Mouse (Mus musculus): ENCODE data around the gene Nap1l4. TPM values are rescaled to one million over a fixed set of nuclear protein-coding genes. Genes with fewer than 3 reads are reported as not detected.

Nap1l4 gene
- polyA plus RNA-seq, 1 experiment from 2014 or later = 218 TPM

GRCm38 (mm10) chr7:143514416-143514768 is 34.5 kb downstream of the Nap1l4 start:
- WGBS = 96% methylated on average over 4 of the region's 4 CpGs
- Histone ChIP-seq H3K36me3 (peaks cover 68% of the 10 kb centered on the region), H3K4me1 (replicated peaks) (peaks cover 2% of the 10 kb centered on the region; the same call in 1 of the 2 replicates), H3K27ac (no peak overlapping the region), H3K9ac (no peak overlapping the region), H3K4me3 (no peak overlapping the region), H3K27me3 (no peaks in the 10 kb centered on the region), H3K4me2 (no peak overlapping the region), H3K9me3 (replicated peaks) (no peaks in the 10 kb centered on the region)
- no peak for ATAC-seq (replicated peaks; ENCODE audit: insufficient number of reproducible peaks, insufficient read depth, low FRiP score, low read depth)

- WGBS = 87% methylated on average over 10 of the region's 10 CpGs
- H3K9me3 ChIP-seq (replicated peaks) = no peaks in the 10 kb centered on the region
- peaks cover 63% of the 10 kb centered on the region for H3K36me3 ChIP-seq
- H3K27me3 ChIP-seq = no peaks in the 10 kb centered on the region
- no peak overlapping the region for H3K4me3 ChIP-seq
- no peak for ATAC-seq (replicated peaks; ENCODE audit: insufficient number of reproducible peaks, insufficient read depth, low FRiP score, low read depth)
- H3K4me1 ChIP-seq (replicated peaks) = 0 out of 2 replicates have a peak, but pooled peaks cover 3% of the 10 kb centered on the region
- H3K4me2 ChIP-seq = no peak overlapping the region
- no peak overlapping the region for H3K9ac ChIP-seq
- no peak overlapping the region for H3K27ac ChIP-seq
Measured at GRCm38 (mm10) chr7:143513763-143514415, 35.0 kb downstream of the Nap1l4 start.

- Histone ChIP-seq H3K4me2 (no peak overlapping the region), H3K9me3 (replicated peaks) (no peaks in the 10 kb centered on the region), H3K4me3 (no peak overlapping the region), H3K27ac (no peak overlapping the region), H3K36me3 (peaks cover 37% of the 10 kb centered on the region; the same call in 1 of the 2 replicates), H3K4me1 (replicated peaks) (0 out of 2 replicates have a peak, but pooled peaks cover 3% of the 10 kb centered on the region), H3K27me3 (peaks cover 2% of the 10 kb centered on the region; the same call in 1 of the 2 replicates), H3K9ac (no peak overlapping the region)
- no peak for ATAC-seq (replicated peaks; ENCODE audit: insufficient number of reproducible peaks, insufficient read depth, low FRiP score, low read depth)
Measured at GRCm38 (mm10) chr7:143511335-143511712, 37.6 kb downstream of the Nap1l4 start.

- no peak overlapping the region for H3K4me2 ChIP-seq
- no peak overlapping the region for H3K9ac ChIP-seq
- peaks cover 5% of the 10 kb centered on the region; the same call in 1 of the 2 replicates for H3K27me3 ChIP-seq
- H3K36me3 ChIP-seq = peaks cover 33% of the 10 kb centered on the region; the same call in 1 of the 2 replicates
- WGBS = 88% methylated on average over 3 of the region's 3 CpGs
- H3K4me1 ChIP-seq (replicated peaks) = 0 out of 2 replicates have a peak, but pooled peaks cover 3% of the 10 kb centered on the region
- H3K27ac ChIP-seq = no peak overlapping the region
- no peak overlapping the region for H3K4me3 ChIP-seq
- no peak for ATAC-seq (replicated peaks; ENCODE audit: insufficient number of reproducible peaks, insufficient read depth, low FRiP score, low read depth)
- H3K9me3 ChIP-seq (replicated peaks) = no peaks in the 10 kb centered on the region
Measured at GRCm38 (mm10) chr7:143510593-143511334, 38.1 kb downstream of the Nap1l4 start.

GRCm38 (mm10) chr7:143509566-143509965 is 39.3 kb downstream of the Nap1l4 start:
- Histone ChIP-seq H3K36me3 (peaks cover 21% of the 10 kb centered on the region; the same call in 1 of the 2 replicates), H3K9ac (no peak overlapping the region), H3K9me3 (replicated peaks) (no peaks in the 10 kb centered on the region), H3K27me3 (peaks cover 13% of the 10 kb centered on the region), H3K27ac (no peak overlapping the region), H3K4me3 (no peak overlapping the region), H3K4me2 (no peak overlapping the region), H3K4me1 (replicated peaks) (0 out of 2 replicates have a peak, but pooled peaks cover 3% of the 10 kb centered on the region)
- ATAC-seq (replicated peaks; ENCODE audit: insufficient number of reproducible peaks, insufficient read depth, low FRiP score, low read depth) = no peak
- WGBS = 59% methylated on average over 1 of the region's 1 CpGs

- H3K27me3 ChIP-seq = peaks cover 40% of the 10 kb centered on the region
- no peak overlapping the region for H3K4me3 ChIP-seq
- H3K9ac ChIP-seq = no peak overlapping the region
- WGBS = 31% methylated on average over 7 of the region's 7 CpGs
- H3K9me3 ChIP-seq (replicated peaks) = no peaks in the 10 kb centered on the region
- peaks cover 16% of the 10 kb centered on the region for H3K4me1 ChIP-seq (replicated peaks)
- no peak overlapping the region for H3K4me2 ChIP-seq
- no peak overlapping the region for H3K27ac ChIP-seq
- H3K36me3 ChIP-seq = no peaks in the 10 kb centered on the region
- ATAC-seq (replicated peaks; ENCODE audit: insufficient number of reproducible peaks, insufficient read depth, low FRiP score, low read depth) = no peak
Measured at GRCm38 (mm10) chr7:143506675-143507074, 42.2 kb downstream of the Nap1l4 start.

- WGBS = 68% methylated on average over 7 of the region's 7 CpGs
- Histone ChIP-seq H3K9ac (no peak overlapping the region), H3K9me3 (replicated peaks) (no peaks in the 10 kb centered on the region), H3K4me2 (no peak overlapping the region), H3K36me3 (no peaks in the 10 kb centered on the region), H3K4me1 (replicated peaks) (peaks cover 19% of the 10 kb centered on the region), H3K27ac (no peak overlapping the region), H3K4me3 (no peak overlapping the region), H3K27me3 (peaks cover 44% of the 10 kb centered on the region)
- no peak for ATAC-seq (replicated peaks; ENCODE audit: insufficient number of reproducible peaks, insufficient read depth, low FRiP score, low read depth)
Measured at GRCm38 (mm10) chr7:143506271-143506670, 42.6 kb downstream of the Nap1l4 start.

- Histone ChIP-seq H3K27ac (no peak overlapping the region), H3K27me3 (peaks cover 48% of the 10 kb centered on the region), H3K9me3 (replicated peaks) (no peaks in the 10 kb centered on the region), H3K4me2 (no peak overlapping the region), H3K36me3 (no peaks in the 10 kb centered on the region), H3K4me1 (replicated peaks) (peaks cover 19% of the 10 kb centered on the region), H3K9ac (no peak overlapping the region), H3K4me3 (no peak overlapping the region)
- WGBS = 23% methylated on average over 11 of the region's 11 CpGs
- ATAC-seq (replicated peaks; ENCODE audit: insufficient number of reproducible peaks, insufficient read depth, low FRiP score, low read depth) = no peak
Measured at GRCm38 (mm10) chr7:143505823-143506222, 43.1 kb downstream of the Nap1l4 start.

- Histone ChIP-seq H3K4me3 (no peak overlapping the region), H3K9me3 (replicated peaks) (no peaks in the 10 kb centered on the region), H3K4me1 (replicated peaks) (peaks cover 19% of the 10 kb centered on the region), H3K27me3 (peaks cover 52% of the 10 kb centered on the region), H3K9ac (no peak overlapping the region), H3K4me2 (no peak overlapping the region), H3K27ac (no peak overlapping the region), H3K36me3 (no peaks in the 10 kb centered on the region)
- 81% methylated on average over 2 of the region's 2 CpGs for WGBS
- ATAC-seq (replicated peaks; ENCODE audit: insufficient number of reproducible peaks, insufficient read depth, low FRiP score, low read depth) = no peak
Measured at GRCm38 (mm10) chr7:143505411-143505810, 43.5 kb downstream of the Nap1l4 start.

GRCm38 (mm10) chr7:143503926-143504325 is 45.0 kb downstream of the Nap1l4 start:
- no peak overlapping the region for H3K4me3 ChIP-seq
- no peak for ATAC-seq (replicated peaks; ENCODE audit: insufficient number of reproducible peaks, insufficient read depth, low FRiP score, low read depth)
- no peak overlapping the region for H3K27ac ChIP-seq
- no peaks in the 10 kb centered on the region for H3K9me3 ChIP-seq (replicated peaks)
- H3K27me3 ChIP-seq = peaks cover 58% of the 10 kb centered on the region
- H3K9ac ChIP-seq = no peak overlapping the region
- H3K4me2 ChIP-seq = no peak overlapping the region
- WGBS = 86% methylated on average over 6 of the region's 6 CpGs
- H3K36me3 ChIP-seq = no peaks in the 10 kb centered on the region
- H3K4me1 ChIP-seq (replicated peaks) = peaks cover 16% of the 10 kb centered on the region

GRCm38 (mm10) chr7:143502418-143503200 is 46.3 kb downstream of the Nap1l4 start, which contains the start of gene Phlda2:
Gene Phlda2 (minus strand): TSS chr7:143503150.
- Histone ChIP-seq H3K9ac (peak within 1 kb of the TSS; percentile 32), H3K4me2 (peak within 1 kb of the TSS; percentile 82), H3K27ac (no peak within 1 kb of the TSS), H3K4me3 (peak within 1 kb of the TSS; percentile 55), H3K36me3 (no peaks in the 10 kb centered on the region), H3K27me3 (peaks cover 62% of the 10 kb centered on the region), H3K4me1 (replicated peaks) (peaks cover 16% of the 10 kb centered on the region), H3K9me3 (replicated peaks) (no peaks in the 10 kb centered on the region)
- 1% methylated on average over 51 of the region's 51 CpGs for WGBS
- ATAC-seq (replicated peaks; ENCODE audit: insufficient number of reproducible peaks, insufficient read depth, low FRiP score, low read depth) = no peak

All from heart, embryonic 15.5 days (tissue).